Mouse (Mus musculus) fat pad, adult 2 months (tissue): ENCODE measurements at regions not wholly inside any gene's neighbourhood (a gene's known extent, or its start where the extent isn't known, plus 50 kb on each side); places are given as distances from the start of the nearest gene placed in this dataset.
A peak's percentile ranks its signal among the peaks of the same experiment; 100 is the strongest.
"Not testable (repeated sequence)": the region's sequence is repeated elsewhere in the genome, so short reads cannot be mapped to it uniquely, and the experiment has no call there.

Source experiments
- DNase-seq: peaks from one replicate; pipeline ENCODE4 v3.0.0-alpha.2; 2011; ENCODE audit warnings: low read depth, low spot score; ENCODE audit errors: extremely low read depth

DNA sequence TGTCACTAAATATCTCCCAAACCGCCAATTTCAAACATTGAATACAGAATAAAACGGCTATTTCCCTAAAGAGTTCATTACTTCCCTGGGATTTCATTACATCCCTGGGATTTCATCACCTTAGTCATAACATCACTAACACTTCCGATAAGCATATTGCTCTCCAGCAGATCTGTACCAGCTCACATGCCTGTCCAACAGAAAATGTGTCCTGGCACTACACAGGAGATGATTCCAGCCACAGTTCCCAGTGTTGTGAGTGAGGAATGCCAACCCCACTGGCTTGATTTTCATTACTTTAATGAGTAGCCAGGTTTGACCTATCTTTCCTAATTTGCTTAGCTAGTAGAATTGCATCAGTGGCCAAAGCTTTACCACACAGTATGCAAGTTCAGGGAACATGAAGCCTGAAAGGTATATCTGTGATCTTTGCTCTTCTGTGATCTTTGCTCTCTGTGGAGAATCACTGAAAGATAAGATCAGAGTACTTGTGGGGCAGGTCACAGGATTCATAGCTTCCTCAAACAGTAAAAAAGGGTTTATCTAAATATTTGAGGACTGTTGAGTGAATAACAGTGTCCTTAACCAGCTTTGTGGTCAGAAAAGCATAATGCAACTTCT is 1115.5 kb upstream of the 1700009N14Rik start:
- no peak for DNase-seq

DNA sequence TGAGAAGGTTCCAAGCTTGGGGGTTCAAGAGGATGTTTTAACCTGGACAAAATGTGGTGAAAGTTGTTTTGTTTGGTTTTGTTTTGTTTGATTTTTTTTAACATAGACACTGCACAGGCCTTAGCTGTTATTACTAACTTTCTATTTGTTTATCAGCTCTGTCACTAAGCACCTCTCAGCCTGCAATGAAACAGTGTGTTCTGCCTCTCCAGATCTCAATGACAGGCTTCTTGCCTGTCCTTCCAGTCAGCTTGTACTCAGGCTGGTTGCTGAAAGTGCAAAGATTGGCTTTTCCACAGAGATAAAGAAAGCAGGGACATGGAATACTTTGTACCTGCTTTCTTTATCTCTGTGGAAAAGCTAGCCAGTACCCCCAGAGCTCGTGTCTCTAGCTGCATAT is 1114.9 kb upstream of the 1700009N14Rik start:
- DNase-seq = no peak

DNA sequence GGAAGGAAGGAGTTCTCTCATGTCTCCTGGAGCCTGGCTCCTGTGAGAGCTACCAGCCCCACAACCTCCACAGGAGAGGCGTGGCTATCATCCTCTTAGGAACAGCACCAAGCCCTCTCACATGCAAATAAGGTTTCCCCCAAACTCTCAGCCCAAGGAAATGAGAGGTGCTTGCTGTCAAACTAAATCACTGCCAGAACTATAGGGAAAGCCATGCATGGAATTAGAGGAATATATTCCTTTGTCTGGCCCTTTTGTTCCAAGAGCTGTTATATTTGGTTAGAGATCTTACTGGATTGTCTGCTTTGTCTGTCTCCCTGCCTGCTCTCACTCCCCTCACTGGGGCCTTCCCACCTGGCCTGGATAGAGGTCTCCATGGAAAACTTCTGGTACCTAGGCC is 1079.0 kb upstream of the 1700009N14Rik start:
- no peak for DNase-seq

DNA sequence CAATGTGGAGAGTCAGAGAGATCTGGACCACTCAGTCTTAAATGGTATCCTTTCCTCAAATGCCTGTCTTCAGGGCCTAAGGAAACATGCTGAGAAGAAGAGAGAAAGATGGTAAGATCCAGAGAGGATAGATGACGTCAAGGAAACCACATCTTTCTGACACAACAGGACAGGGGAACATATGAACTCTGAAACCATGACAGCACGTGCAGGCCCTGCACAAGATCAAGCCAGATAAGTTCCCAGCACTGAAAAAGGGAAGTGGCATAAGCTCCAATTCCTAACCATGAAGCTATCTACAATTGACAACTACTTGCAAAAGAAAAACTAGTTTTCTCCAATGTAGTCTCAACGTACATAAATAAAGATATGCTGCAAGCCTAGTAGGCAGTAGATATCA is 1068.2 kb upstream of the 1700009N14Rik start:
- no peak for DNase-seq

DNA sequence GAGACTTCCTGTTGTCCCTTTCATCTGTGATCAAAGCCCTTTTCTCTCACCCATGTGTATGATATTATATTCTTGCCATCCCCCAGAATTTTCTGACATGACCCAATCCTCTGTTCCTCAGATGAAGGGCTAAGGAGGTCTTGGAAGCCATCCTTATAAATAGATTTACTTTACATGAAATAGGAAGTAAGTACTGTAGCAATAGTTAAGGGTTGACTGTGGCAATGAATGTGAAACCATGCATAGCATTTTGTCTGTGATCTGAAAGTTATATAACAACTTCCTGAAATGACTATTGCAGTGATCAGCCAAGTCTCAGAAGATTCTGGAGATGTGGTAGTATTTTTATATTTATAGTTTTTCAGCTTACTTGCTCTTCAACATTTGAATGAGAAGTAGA is 1053.5 kb upstream of the 1700009N14Rik start:
- DNase-seq = no peak

DNA sequence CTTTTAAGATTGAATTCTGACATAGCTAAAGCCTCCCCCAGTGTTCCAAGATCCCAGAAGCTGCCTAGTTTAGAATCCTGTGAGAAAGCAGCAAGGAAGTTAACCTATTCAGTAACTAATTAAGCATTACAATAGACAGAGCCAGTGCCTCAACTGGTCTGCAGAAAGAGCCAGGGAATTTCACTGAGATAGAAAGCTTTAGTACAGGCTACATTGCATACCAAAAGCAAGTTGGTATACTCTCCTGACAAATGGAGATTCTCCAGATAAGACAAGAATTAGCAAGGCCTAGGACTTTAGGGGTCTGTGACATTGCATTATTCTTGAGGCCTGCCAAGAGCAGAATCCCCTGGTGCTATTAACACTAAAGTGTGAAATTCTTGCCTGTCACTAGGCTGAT is 1014.8 kb upstream of the 1700009N14Rik start:
- not testable (repeated sequence) for DNase-seq

DNA sequence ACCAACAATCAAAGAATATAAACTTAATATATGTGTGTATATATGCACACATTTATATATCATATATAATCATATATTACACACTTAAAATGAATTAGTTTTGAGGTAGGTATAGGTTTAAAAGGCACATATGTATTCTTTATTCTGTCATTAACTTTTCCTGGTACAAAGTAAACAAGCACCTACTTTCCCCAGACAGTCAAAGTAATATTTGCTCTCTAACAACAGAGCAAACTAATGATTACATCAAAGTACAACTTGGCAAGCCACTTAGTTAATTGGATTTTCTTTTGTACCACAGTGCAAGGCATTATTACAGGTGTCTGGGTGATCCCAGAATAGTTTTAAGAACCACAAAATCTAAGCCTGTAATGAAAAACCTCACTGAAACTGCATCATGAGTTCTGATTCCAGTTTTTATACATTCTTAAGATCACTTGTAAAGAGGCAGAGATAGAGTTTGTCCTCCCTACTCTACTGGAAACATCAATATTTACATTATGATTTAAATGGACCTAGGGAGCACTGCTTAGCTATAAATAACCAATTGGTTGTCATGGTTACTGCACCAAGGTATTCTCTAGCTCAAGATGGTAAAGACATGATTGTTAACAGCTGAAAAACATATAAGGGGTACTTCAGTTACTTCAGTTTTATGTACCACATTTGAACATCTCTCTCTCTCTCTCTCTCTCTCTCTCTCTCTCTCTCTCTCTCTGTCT is 988.5 kb upstream of the 1700009N14Rik start:
- DNase-seq = no peak

DNA sequence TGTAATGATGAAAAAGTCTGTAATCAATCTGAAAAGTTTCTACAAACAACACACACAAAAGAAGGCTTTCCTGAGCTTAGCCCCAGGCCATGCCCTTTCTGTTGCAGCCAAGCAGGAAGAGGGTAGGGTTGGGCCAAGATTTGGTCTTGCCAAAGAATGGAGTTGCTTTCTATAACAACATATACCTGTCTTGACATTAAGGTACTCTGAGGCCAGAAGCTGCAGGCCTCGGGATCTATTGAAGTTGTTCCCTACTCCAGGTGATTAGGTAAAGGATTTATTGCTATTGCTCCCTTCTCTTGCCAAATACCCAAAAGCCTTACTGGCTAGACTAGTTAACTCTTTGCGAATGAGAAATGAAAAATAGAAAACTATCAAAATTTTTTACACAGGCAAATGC is 951.8 kb upstream of the 1700009N14Rik start:
- peak; percentile 83 for DNase-seq

DNA sequence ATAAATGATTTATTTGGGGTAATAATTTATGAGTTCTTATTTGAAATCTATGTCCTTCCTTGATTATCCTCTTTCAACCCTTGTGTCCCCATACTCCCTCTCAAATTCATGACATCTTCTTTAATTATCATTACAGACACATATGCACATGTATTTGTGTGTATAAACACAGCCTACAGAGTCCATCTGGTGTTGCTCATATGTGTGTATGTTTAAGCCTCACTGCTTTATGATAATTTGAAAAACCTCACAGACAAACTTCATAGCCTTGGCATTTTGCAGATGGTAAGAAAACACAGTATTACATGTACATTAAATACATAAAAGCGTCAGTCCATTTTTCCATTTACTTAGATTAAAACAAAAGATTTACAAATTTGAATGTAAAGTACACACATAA is 944.2 kb upstream of the 1700009N14Rik start:
- DNase-seq = no peak

DNA sequence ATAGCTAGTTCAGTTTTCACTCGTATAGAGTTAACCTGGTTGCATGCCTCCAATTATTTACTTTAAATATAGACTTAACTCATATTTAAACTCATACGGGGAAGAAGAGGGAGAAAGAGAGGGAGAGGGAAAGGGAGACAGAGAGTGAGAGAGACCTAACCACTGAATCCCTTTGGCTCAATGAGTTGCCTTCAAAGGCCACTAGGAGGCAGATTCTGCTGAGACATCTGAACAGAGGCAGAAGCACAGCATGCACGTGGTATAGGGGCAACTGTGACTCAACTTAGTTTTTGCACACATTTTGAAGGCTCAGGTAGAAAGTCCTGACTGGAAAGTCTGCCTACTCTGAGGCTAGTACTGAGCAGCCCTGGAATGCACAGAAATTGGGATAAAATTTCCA is 942.9 kb upstream of the 1700009N14Rik start:
- no peak for DNase-seq

DNA sequence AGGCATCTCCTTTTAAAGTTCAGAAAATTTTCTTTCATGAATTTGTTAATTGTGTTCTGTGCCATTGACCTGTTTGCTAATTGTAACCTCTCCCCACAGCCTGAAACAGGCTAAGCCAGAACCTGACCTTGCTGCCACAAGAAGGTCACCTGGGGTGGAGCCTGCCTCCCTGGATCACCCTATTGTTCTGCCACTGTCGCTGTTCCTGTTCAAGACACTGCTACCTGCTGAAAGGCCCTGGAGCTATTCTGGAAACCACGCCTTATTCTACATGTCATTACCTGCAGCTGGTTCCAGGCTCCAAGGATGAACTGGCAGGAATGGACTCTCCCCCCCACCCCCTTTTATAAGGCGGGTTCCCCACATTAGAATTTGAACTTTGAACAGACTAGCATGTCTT is 931.0 kb upstream of the 1700009N14Rik start:
- peak; percentile 14 for DNase-seq
